Mouse (Mus musculus) heart, embryonic 16.5 days (tissue): Measurements from ENCODE around the gene Herc6. TPM values are rescaled to one million over a fixed set of nuclear protein-coding genes. Genes with fewer than 3 reads are reported as not detected.

ENCODE experiments used
- ATAC-seq: fragments of 200-750 bp; cut with Nextera tagmentation; replicated peaks from 2 replicates; pipeline ENCODE4 v1.8.0; 2017; ENCODE audit warnings: moderate number of reproducible peaks; ENCODE audit not compliant: insufficient read depth, low FRiP score; ENCODE audit errors: extremely low read depth
- H3K27ac ChIP-seq: fragments of 300-500 bp; sonication (generic); 2 replicates; pipeline ENCODE4 v1.5.1; 2014; ENCODE audit warnings: mild to moderate bottlenecking, low read length, control low read depth, moderate library complexity
- H3K27me3 ChIP-seq: fragments of 300-500 bp; sonication (generic); 2 replicates; pipeline ENCODE4 v1.6.1; 2014; ENCODE audit warnings: low read length, mixed read lengths; ENCODE audit not compliant: control insufficient read depth, insufficient read depth
- H3K36me3 ChIP-seq: fragments of 300-500 bp; sonication (generic); 2 replicates; pipeline ENCODE4 v1.6.1; 2014; ENCODE audit not compliant: control insufficient read depth, insufficient read depth
- H3K4me1 ChIP-seq: fragments of 300-500 bp; sonication (generic); 2 replicates; pipeline ENCODE4 v1.6.1; 2014; ENCODE audit warnings: low read length, mixed read lengths; ENCODE audit not compliant: control insufficient read depth, insufficient read depth
- H3K4me2 ChIP-seq: fragments of 300-500 bp; sonication (generic); 2 replicates; pipeline ENCODE4 v1.6.1; 2014; ENCODE audit warnings: low read depth, mild to moderate bottlenecking, control low read depth, low read length
- H3K4me3 ChIP-seq: fragments of 300-500 bp; sonication (generic); 2 replicates; pipeline ENCODE4 v1.5.1; 2014; ENCODE audit warnings: mild to moderate bottlenecking, control low read depth, low read length
- H3K9ac ChIP-seq: fragments of 300-500 bp; sonication (generic); 2 replicates; pipeline ENCODE4 v1.6.1; 2014; ENCODE audit warnings: low read length, control low read depth
- H3K9me3 ChIP-seq: fragments of 300-500 bp; sonication (generic); replicated peaks from 2 replicates; pipeline ENCODE4 v1.6.1; 2016; ENCODE audit warnings: low read length; ENCODE audit not compliant: control insufficient read depth
- WGBS: fragments of 180-500 bp; shearing (Covaris S2); extraction: QIAGEN DNeasy Blood & Tissue Kit; methylation state at CpG from one replicate; pipeline ENCODE4 v1.1.7; 2014; 5-methylcytosine and 5-hydroxymethylcytosine counted together
- polyA plus RNA-seq: library from polyadenylated mRNA; unstranded; fragments of >200 nt; fragmentation: Nextera tagmentation; extraction: Ambion mirVana; gene quantifications from 2 replicates; pipeline ENCODE4 v1.2.1, GENCODE M21; 2015

Herc6 gene
- polyA plus RNA-seq: 4.2 and 6.6 TPM in 2 replicates

- peak within 1 kb of the TSS; percentile 83 for H3K27ac ChIP-seq
- H3K9ac ChIP-seq: peak within 1 kb of the TSS; percentile 93
- no peaks in the 10 kb centered on the region for H3K27me3 ChIP-seq
- peaks cover 2% of the 10 kb centered on the region; the same call in 1 of the 2 replicates for H3K4me1 ChIP-seq
- H3K4me3 ChIP-seq: peak within 1 kb of the TSS; percentile 94
- no peaks in the 10 kb centered on the region for H3K9me3 ChIP-seq
- peak within 1 kb of the TSS; percentile 86 for H3K4me2 ChIP-seq
- ATAC-seq: peak; percentile 90
- WGBS: under 1% methylated on average over 16 of the region's 16 CpGs
- no peaks in the 10 kb centered on the region for H3K36me3 ChIP-seq
Observed at GRCm38 (mm10) chr6:57580881-57581548, at the start of gene Herc6. Gene Herc6, plus strand, starts transcription at chr6:57581000.

DNA sequence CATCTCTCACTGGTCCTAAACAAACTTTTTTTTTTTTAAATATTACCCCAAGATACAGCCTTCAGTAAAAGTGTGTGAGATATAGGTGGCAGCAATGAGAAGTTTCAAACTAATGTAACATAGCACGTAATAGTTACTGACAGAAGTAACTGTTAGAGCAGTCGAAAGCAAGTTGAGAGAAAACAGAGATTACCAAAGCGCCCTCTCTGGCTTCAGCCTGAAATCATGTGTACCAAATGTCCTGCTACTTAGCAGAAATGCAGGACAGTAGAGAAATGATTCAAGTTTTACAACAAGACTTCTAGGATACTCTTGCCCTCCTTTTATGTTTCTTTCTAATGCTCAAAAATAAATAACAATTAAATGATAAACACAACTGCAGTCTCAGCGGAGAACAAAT lies 49.8 kb upstream of the Herc6 start:
- Histone ChIP-seq H3K27me3 (no peaks in the 10 kb centered on the region), H3K36me3 (no peaks in the 10 kb centered on the region), H3K4me3 (no peak overlapping the region), H3K27ac (peak overlapping the region; percentile 84), H3K9ac (no peak overlapping the region; the same call in 1 of the 2 replicates), H3K4me1 (peaks cover 25% of the 10 kb centered on the region), H3K4me2 (peak overlapping the region; percentile 49; the same call in 1 of the 2 replicates), H3K9me3 (no peaks in the 10 kb centered on the region)
- WGBS: 29% methylated on average over 4 of the region's 4 CpGs
- no peak for ATAC-seq

- 35% methylated on average over 1 of the region's 1 CpGs for WGBS
- ATAC-seq: no peak
- Histone ChIP-seq H3K36me3 (no peaks in the 10 kb centered on the region), H3K4me1 (peaks cover 25% of the 10 kb centered on the region), H3K4me2 (peak overlapping the region; percentile 49), H3K27me3 (no peaks in the 10 kb centered on the region), H3K4me3 (no peak overlapping the region), H3K9ac (peak overlapping the region; percentile 14), H3K9me3 (no peaks in the 10 kb centered on the region), H3K27ac (peak overlapping the region; percentile 84)
Observed at GRCm38 (mm10) chr6:57531441-57531840, 49.4 kb upstream of the Herc6 start.

GRCm38 (mm10) chr6:57532022-57532421 lies 48.8 kb upstream of the Herc6 start:
- ATAC-seq: no peak
- peak overlapping the region; percentile 49 for H3K4me2 ChIP-seq
- WGBS: 50% methylated on average over 1 of the region's 1 CpGs
- H3K9ac ChIP-seq: no peak overlapping the region; the same call in 1 of the 2 replicates
- peak overlapping the region; percentile 84 for H3K27ac ChIP-seq
- peaks cover 25% of the 10 kb centered on the region for H3K4me1 ChIP-seq
- H3K9me3 ChIP-seq: no peaks in the 10 kb centered on the region
- no peaks in the 10 kb centered on the region for H3K27me3 ChIP-seq
- H3K4me3 ChIP-seq: peak overlapping the region; percentile 7; the same call in 1 of the 2 replicates
- no peaks in the 10 kb centered on the region for H3K36me3 ChIP-seq

GRCm38 (mm10) chr6:57533410-57533809 lies 47.4 kb upstream of the Herc6 start:
- no peak for ATAC-seq
- Histone ChIP-seq H3K27ac (peak overlapping the region; percentile 90), H3K36me3 (no peaks in the 10 kb centered on the region), H3K9ac (peak overlapping the region; percentile 70), H3K4me2 (peak overlapping the region; percentile 73), H3K27me3 (no peaks in the 10 kb centered on the region), H3K4me3 (peak overlapping the region; percentile 58), H3K9me3 (no peaks in the 10 kb centered on the region), H3K4me1 (peaks cover 25% of the 10 kb centered on the region)
- WGBS: 6% methylated on average over 2 of the region's 2 CpGs

- H3K9me3 ChIP-seq: no peaks in the 10 kb centered on the region
- peak overlapping the region; percentile 58 for H3K4me3 ChIP-seq
- H3K9ac ChIP-seq: peak overlapping the region; percentile 70
- H3K27ac ChIP-seq: peak overlapping the region; percentile 90
- no peaks in the 10 kb centered on the region for H3K27me3 ChIP-seq
- WGBS: under 1% methylated on average over 8 of the region's 8 CpGs
- H3K4me1 ChIP-seq: peaks cover 25% of the 10 kb centered on the region
- no peak for ATAC-seq
- H3K36me3 ChIP-seq: no peaks in the 10 kb centered on the region
- peak overlapping the region; percentile 73 for H3K4me2 ChIP-seq
Observed at GRCm38 (mm10) chr6:57534231-57534610, 46.6 kb upstream of the Herc6 start.

DNA sequence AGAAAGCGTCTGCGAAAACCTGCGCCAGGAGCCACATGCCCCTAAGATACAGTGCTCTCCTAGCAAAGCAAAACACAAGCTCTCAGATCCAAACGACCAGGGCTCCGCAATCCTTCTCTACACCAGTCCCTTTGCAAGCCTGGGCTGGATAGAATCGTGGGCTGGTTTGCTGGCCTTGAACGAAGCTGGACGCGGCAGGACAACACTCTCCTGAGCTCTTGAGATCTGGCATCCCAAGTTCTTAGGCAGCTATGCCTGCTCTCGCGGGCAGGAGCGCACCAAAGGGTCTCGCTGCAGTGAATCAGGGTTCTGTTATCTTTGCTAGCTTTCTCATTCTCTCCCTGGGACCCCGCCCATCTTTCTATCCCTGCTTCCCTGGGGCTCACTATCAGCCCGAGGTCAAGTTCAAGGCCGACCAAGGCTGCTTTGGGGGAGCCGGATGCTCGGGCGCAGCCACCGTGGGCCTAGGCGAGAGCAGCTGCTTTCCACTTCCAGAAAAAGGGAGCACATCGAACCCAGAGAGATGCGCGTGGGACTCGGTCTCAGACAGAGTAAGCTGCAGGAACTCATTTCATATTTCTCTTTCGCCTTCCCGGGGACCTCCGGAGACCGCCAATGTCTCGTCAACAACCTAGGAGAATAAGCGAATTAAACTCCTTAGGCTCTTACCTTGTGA lies 46.1 kb upstream of the Herc6 start:
- Histone ChIP-seq H3K36me3 (no peaks in the 10 kb centered on the region), H3K4me1 (peaks cover 25% of the 10 kb centered on the region), H3K27me3 (no peaks in the 10 kb centered on the region), H3K9me3 (no peaks in the 10 kb centered on the region), H3K9ac (peak overlapping the region; percentile 70), H3K4me3 (peak overlapping the region; percentile 58), H3K27ac (peak overlapping the region; percentile 90), H3K4me2 (peak overlapping the region; percentile 73)
- peak; percentile 18 for ATAC-seq
- WGBS: under 1% methylated on average over 31 of the region's 31 CpGs

GRCm38 (mm10) chr6:57535386-57535936 lies 45.3 kb upstream of the Herc6 start, which contains the start of gene Ppm1k:
Gene Ppm1k, minus strand, starts transcription at chr6:57535468.
- WGBS: under 1% methylated on average over 24 of the region's 24 CpGs
- Histone ChIP-seq H3K4me3 (peak within 1 kb of the TSS; percentile 58), H3K36me3 (no peaks in the 10 kb centered on the region)

More at GRCm38 (mm10) chr6:57535386-57535936, 45.3 kb upstream of the Herc6 start, which contains the start of gene Ppm1k:
- peak; percentile 97 for ATAC-seq
- H3K27me3 ChIP-seq: no peaks in the 10 kb centered on the region
- peak within 1 kb of the TSS; percentile 74 for H3K4me2 ChIP-seq
- no peaks in the 10 kb centered on the region for H3K9me3 ChIP-seq
- peak within 1 kb of the TSS; percentile 95 for H3K27ac ChIP-seq
- peaks cover 22% of the 10 kb centered on the region for H3K4me1 ChIP-seq
- H3K9ac ChIP-seq: peak within 1 kb of the TSS; percentile 81
